Mouse (Mus musculus) gonadal fat pad, adult 2 months (tissue): ENCODE data around the gene Kpnb1. TPM values are rescaled to one million over a fixed set of nuclear protein-coding genes. Genes with fewer than 3 reads are reported as not detected.

ENCODE experiments used
- DNase-seq: peaks from one replicate; pipeline ENCODE4 v3.0.0-alpha.2; 2012; ENCODE audit warnings: low read depth
- polyA plus RNA-seq: library from polyadenylated mRNA; depleted of rRNA; stranded (reverse); fragments of >200 nt; gene quantifications from 2 replicates; pipeline ENCODE4 v1.2.3, GENCODE M21; 2012

Gene Kpnb1
- polyA plus RNA-seq, 1 experiment = 40.4 TPM

DNA sequence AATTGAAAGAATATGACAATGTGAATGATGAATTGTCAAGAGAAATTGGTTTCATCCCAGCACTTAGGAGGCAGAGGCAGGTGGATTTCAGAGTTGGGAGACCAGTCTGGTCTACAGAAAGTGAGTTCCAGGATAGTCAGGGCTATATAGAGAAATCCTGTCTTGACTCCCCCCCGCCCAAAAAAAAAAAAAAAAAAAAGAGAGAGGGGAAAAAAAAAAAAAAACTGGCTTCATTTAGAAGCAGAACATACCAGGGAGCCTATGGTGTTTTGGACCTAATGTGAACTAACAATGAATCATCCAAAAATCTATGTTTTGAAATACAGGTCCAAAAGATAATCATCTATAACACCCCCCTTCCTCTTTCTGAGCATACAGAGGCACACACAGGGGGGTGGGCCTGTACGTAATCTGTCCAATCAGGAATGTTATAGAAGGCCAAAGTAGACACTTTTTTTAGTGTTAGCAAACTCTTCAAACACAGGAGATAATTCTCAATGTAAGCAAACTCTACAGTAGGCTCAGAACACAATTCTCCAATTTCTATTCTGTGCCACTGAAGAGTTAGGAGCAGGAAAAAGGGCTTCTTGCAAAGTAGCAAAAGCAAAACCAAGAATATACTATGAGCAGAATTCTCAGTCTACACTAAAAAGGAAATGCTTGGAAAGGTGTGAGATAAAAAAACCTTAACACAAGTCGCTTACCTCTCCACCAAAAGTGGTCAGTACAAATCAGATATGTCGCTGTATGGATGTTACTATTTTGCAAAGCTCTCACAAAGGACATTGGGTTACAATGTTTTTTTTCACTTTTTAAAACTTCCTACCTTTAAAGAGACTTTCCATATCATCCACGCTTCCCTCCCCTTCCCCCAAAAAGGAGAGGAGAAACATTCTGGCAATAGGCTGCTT is 1.7 kb downstream of the Kpnb1 start:
- no peak for DNase-seq

DNA sequence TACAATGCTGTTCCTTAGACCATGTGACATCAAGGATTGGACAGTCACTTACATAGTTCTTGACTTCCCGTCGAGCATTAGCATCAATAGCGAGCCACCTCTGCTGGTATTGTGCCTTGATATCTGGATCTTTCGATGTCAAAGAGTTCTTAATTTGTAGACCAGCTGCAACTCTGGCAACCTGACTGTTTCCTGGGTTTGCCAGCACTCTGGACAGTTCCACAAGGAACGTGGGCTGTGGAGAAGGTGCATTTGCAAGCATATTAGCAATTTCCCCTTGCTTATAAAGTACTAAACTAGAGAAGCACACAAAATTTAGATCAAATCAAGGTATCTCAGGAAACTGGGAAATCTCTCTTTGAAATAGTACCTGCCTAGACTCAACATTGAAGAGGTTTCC is 2.8 kb downstream of the Kpnb1 start:
- DNase-seq = no peak

DNA sequence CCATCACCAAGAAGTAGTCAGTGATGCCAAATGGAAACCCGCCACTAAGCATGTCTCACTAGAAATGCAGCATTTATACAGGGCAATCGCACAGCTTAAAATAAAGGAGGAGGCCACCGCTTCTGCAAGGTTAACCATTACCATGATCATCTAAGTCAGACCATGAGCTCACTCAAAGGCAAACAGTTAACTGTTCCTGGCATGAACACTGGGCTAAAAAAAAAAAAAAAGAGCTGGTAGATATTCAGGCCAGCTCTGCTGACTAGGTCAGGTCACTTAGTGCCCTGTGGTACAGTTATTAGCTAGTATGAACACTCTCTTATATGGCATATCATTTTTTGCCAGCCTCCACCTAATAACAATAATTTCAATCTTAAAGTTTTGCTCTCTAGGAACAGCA is 5.2 kb downstream of the Kpnb1 start:
- DNase-seq = no peak

DNA sequence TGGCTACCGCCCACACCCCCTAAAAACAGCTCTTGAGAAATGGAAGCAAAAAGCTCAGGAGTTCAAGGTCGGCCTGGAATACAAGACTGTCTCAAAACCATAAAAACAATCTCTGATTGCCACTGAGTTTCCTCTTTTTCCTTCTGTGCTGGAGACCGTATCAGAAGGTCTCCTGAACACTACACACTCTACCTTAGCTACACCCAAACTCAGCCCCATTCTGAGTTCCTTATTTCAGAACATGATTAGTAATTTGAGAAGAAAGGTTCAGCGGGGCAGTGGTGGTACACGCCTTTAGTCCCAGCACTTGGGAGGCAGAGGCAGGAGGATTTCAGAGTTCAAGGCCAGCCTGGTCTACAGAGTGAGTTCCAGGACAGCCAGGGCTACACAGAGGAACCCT is 6.6 kb downstream of the Kpnb1 start:
- DNase-seq = no peak

DNA sequence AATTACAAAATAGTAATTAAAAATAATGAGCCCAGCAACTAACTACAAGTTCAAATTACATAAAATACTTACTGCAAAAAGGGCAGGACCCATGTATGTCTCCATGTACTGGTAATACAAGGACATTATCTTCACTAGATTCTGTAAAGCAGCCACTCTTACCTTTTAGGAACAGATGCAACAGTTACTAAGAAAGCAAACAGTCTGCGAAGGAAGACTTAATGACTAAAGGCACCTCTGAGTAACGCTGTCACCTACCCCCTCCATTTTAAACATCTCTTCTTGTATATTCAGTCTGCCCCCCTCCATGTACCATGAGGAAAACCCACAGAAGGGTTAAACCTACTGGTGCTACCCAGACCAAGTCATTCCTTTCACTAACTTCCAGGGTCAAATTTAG is 9.5 kb downstream of the Kpnb1 start:
- no peak for DNase-seq

DNA sequence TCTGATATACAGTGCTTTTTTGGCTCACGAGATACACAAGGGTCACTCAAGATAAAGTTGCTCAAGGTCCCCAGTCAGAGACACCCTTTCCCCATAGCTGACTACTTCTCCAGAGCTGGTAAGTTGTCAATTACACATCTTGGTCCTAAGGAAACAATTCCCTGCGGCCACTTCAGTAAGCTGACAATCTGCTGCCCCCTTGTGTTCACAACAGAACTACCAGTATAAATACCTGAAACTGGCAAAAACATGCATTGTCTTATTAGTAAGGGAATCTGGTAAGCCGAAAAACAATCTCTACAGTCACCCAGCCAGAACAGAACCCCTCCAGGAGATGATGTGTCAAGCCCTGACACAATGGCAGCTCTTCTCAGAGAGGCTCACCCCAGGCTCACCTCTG is 10.8 kb downstream of the Kpnb1 start:
- DNase-seq = no peak

DNA sequence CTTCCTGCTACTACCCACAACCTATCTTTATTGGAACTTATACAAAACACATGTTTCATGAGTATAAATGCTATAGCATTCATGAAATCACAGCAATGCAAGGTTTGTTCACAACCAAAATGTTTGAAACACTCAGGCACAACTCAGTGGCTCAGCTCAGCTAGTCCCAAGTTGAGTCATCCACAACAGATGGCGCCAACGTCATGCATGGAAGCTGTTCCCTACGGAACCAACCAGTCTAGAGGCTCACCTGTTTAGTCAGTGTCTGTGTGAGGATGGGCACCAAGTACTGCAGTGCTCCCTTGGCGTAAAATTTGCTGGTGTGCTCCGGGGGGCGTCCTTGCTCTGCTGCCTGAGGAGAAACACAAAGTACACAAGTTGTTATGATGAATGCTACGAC is 12.2 kb downstream of the Kpnb1 start:
- DNase-seq = no peak

DNA sequence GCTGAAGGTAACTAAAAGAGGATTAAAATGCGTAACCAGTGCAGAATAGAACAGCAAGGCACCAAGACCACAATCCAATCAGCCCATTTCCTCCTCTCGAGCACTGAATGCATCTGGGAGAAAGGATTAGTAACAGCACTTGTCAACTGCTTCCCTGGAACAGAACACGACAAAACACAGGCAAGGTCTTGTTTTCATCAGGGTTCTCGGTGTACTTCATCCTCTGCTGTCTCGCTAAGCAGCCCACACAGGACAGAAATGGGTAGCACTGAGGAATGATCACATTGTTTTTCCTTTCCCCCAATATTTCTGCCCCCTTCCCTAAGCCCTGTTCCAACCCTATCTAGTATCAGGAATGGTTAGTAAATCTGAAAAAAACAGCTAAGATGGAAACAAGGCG is 27.3 kb downstream of the Kpnb1 start:
- no peak for DNase-seq

DNA sequence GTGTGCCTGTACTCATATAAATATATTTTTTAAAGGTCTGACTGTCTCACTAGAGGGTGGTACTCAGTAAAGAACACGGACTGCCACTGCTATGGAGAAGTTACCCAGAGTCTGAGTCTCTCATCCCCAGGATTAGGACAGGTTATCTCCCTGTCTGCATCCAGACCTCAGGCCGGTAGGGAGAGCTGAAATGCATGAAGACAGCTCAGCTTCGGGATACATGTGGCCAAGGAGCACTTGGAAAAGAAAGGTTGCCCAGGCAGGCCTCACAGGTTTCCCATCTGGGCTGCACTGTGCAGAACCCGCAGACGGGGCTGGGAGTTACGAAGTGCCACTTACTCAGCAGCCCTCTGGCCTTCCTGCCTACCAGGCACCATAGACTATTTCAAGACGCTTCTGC is 30.7 kb downstream of the Kpnb1 start:
- no peak for DNase-seq

DNA sequence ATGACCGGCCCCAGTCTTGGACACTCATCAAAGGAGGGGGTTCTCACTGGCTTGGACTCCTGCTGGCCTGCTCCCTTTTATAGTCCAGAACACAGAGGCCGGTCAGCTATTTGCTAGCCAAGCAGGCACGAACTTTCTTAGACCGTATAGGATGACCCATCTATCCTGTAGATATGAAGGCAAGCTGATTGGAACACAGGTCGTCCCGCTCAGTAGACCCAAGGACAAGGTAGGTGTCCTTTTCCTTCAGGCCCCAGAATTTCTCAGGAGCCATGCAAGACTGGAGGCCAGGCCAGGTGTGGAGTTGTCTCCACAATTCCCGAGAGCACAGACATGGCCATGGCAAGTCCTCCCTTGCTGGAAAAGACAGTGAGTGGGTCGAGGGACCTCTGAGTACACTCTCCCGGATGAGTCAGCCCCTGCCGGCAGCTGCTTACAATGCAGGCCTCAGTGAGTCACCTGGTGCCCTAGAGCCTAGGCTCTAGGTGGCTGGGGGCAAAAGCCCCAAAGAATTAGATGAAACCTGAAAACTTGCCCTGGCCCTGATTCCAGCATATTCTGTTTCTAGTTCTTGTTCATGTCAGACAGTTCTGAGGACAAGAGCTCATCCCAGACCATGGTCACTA is 34.9 kb downstream of the Kpnb1 start:
- DNase-seq = no peak

DNA sequence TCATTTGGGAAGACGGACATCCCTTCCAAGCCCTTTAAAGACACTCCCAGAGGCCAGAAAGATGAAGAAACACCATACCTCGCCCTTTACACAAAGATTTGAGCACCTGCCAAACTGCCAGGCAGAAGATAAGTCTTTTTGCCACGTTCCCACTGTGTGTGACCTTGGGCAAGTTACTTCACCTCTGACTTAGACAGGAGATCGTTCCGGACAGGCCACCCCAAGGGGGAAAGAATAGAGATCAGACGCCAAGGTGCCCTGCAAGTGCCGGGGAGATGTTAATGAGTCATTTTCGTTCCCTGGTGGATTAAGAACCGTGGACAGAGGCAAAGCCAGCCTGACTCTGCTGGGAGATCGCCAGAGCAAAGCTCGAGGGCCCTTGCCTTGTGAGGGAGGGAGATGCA is 35.7 kb downstream of the Kpnb1 start:
- DNase-seq = peak; percentile 92

DNA sequence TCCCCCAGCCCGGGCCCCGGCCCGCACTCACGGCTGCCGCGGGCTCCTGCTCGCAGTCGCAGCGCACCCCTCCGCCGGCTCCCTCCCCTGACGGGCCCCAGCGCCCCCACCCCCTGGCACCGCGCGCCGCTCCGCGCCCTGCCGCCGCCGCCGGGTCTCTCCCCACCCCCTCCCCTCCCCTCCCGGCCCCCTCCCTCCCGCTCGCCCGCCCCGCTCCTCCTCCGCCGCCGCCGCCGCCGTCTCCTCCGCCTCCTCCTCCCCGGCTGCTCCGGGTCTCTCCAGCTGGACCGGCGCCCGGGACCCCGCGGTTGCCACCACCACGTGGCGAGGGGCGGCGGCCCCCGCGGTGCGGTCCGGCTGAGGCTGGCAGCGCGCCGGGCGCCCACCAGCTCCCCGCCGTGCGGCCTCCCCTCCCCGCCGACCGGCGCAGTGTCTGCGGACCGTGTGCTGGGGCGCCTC is 36.3 kb downstream of the Kpnb1 start, which contains the start of gene Tbkbp1:
Gene Tbkbp1, minus strand, starts transcription at position 153 of the 459 bp plus-strand sequence.
- DNase-seq = no peak

DNA sequence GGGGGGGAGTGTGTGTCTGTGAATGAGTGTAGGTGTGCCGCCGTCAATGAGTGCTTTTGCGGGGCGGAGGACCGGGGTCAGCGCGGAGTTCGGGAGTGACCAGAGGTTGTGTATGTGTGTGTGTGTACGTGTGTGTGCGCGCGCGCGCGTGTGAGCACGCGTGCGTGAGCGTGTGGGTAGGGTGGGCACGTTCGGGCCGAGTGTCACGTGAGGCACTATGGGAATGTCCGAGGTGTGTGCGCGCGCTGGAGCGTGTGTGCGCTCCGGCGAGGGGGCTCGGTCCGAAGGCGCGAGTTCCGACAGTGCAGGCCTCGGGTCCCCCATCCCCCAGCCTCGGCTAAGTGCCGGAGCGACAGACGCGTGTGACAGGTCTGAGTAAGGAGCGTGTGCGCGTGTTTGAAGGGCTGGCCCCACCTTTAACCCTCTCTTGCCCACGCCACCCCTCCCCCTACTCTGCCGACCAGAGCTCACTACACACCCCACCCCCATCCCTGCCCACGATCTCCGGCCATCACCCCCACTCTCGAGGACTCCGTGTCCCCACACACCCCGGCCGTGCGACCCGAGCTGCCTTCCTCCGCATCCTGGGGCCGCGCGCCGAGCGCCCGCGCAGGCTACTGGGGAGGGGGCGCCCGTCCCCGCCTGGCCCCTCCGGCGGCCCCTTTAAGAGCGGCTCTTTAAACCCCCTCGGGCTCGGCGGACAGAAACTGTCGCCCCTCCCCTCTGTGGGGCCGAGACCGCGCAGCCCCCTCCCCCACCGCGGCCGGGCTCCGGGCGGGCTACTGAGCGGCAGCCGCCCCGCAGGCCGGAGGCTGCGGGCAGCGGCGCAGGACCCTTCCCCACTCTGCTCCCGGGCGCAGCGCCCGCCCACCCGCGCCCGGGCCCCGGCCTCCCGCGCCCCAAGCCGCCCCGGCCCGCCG is 37.0 kb downstream of the Kpnb1 start:
- DNase-seq = no peak

DNA sequence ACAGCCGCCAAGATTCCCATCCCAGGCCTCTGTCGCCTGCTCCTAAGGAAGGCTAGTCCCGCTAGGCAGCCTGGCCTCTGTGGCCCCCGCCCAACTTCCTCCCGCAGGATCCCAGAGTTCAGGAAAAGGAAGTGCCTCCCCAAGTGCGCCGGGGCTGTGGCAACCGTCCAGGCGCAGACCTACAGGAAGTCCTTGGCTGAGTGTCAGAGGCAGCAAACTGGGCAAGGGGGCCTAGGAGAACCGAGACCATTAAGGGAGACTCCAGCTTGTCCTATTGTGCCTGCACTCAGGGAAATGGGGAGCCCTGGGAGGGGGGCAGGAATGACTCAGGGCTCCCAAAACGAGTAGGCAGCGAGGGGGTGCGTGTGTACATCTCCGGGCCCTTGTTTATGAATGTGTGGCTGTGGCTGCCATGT is 37.7 kb downstream of the Kpnb1 start:
- no peak for DNase-seq

DNA sequence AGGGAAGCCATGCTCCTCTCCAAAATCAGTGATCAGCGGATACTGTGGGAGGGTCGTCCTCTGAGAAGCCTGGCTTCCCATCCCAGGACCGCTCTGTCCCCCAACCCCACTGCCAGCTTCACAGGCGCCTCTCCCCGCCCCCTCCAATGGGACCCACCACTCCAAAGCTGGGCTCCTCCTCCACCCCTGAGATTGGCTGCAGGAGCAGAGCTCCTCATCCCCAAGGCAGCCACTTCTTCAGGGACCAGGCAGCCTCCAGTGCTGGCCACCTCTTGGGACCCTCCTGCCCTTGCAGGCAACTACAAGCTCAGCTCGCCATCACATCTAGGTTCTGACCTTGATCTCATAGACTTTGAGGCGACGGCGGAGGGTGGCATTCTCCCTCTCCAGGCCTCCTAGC is 38.7 kb downstream of the Kpnb1 start:
- DNase-seq = no peak

DNA sequence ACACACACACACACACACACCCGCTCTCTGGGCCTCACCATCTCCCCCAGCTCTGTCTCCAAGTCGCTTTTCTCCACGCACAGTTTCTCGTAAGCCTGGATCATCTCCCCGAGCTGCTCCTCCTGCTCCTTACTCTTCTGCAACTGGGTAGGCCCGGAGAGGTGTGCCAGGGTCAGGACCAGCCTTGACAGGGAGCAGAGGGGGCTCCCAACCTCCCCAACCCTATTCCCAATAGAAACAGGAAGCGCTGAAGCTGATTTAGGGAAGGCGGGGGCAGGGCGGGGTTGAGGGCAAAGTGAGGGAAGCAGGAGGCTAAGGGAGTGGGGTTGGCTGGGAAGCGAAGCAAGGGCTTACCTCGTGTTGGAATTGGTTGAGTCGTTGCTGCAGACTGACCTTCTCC is 39.1 kb downstream of the Kpnb1 start:
- no peak for DNase-seq

DNA sequence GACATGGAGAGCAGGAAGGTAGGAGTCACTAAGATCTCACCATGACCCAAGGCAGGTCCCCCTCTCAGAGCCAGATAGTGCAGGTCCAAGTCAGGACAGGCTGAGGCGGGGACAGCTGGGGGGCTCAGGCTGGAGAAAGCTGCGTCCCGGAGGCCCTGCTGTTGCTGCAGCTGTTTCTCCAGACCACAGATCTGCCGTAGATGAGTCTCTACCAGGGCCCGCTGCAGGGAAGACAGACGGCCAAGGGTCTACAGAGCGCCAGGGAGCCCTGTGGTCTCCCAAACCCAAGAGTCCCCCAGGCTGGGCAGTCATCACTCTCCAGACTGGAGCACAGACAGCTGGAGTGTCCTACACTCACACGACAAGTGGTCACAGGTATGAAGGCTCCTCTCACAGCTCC is 40.3 kb downstream of the Kpnb1 start:
- no peak for DNase-seq

DNA sequence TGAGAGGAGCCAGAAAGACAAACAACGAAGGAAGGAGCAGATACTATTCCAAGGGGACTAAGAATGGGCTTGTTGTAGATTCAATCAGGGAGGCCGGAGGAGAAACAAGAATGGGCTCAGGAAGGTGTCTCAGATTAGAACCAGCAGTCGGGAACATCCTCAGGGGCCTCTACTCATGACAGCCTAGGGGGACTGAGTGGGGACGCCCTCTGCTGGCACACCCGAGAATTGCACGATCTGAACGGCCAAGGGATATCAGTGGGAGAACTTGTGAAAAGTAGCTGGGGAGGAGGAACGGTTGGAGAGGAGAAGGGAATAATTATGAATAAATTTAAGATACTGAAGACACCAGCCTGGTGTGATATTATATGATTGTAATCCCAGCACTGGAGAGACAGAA is 41.0 kb downstream of the Kpnb1 start:
- DNase-seq = no peak

DNA sequence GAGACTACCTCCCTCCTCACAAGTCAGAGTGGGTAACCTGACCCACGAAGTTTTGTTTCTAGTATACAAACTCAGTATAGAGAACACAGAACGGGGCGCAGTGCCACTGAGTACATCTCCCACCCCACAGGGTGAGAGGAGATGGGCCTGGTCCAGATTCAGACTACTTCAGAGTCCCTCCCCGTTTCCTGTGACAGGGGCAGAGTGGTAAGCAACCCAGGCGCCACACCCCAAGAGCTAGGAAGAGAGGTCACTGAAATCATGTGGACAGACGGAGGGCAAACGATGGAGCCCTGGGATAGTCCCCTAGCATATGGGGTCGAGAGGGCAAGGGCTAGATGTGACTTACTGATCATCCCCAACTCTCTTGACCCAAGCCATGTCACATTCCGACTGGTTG is 41.7 kb downstream of the Kpnb1 start:
- no peak for DNase-seq

DNA sequence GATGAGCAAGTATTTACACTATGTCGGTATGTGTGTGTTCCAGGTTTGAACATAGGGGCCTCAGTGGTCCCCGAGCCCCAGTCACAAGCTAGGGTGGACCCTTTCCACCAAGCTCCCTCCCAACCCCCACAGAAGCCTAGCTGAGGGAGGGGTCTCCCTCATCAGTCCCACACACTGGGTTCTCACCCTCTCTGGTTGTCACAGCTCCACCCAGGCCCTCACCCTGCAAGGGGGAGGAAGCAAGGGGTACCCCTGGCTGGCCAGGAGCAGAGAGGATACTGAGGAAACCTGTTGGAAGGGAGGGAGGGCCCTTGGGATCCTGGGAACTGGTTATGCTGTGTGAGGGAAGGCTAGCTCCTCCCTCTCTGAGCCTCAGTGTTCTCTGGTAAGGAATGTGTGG is 42.4 kb downstream of the Kpnb1 start:
- DNase-seq = no peak

DNA sequence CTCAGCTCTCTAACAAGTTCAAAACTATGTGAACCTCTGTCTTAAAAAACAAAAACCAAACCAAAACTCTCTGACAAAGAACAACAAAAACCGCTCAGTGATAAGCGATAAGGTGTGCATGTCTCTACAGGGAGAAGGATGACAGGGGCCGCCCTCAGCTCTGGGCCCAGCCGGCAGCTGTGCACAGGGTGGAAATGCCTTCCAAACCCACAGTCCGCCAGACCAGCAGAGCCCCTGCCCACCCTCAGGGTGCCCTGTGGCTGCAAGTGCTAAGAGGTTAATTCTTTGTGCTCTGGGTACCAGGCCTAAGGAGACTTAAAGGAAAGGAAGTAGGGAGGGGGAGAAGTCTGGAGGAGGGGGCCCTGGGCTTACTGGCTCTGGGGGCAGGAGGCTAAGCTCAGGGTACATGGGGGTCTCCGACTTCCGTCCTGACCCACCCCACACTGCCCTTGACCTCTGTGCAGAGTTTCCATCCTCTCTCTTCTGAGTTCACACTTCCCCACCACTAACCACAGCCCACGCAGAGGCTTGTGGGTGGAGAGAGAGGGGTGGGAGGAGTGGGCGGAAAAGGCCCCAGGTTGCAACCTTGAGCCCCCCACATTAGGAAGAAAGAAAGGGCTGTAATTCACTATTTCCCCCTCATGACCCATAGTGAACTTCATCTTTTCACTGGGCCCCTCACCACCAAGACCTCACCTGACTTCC is 44.3 kb downstream of the Kpnb1 start:
- DNase-seq = no peak
